Mouse (Mus musculus): ENCODE data around the gene Uqcrc2.

The Uqcrc2 gene

DNA sequence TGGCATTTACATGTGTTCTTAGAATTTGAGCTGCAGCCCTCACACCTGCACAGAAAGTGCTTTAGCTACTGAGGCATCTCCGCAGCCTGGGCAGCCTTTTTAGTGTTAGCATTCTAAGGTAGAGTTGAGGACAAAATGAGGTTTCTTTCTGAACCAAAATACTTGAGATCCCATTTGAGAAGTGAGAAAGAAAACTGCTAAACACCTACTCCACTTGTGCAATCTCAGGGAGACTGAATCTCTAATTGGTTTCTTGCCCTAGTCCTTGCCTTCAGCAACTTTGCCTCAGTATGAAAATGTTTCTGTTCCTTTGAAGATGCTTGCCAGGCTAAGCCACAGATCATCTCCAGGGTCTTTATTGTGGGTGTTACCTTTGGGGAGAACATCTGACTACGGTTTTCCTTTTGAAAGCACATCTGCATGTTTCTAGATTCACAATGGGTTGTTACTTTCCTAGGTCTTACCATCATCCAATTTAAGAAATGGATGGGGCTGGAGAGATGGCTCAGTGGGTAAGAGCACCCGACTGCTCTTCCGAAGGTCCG, 58.9 kb downstream of the Uqcrc2 start:
- no peak for DNase-seq

DNA sequence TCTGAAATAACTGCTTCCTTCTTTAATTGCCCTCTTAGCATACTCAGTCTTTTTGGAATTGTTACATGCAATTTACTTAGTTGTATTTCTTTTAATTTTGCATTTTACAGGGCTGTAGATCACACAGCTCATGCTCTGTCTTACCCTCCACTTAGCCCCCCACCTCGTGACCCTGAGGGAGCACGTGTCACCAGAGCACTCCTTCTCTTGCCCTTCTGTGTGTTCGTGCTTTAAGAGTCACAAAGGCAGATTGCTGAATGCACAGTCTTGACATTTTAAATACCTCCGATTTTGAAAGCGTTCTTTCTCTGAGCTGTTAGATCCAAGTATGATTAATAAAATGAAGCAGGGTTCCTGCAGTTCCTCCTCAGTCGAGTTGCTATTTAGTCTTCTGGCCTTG, 60.2 kb downstream of the Uqcrc2 start:
- DNase-seq = no peak

- DNase-seq = no peak
These were observed 60.7 kb downstream of the Uqcrc2 start for GRCm38 (mm10) chr7:120695641-120696040.

DNA sequence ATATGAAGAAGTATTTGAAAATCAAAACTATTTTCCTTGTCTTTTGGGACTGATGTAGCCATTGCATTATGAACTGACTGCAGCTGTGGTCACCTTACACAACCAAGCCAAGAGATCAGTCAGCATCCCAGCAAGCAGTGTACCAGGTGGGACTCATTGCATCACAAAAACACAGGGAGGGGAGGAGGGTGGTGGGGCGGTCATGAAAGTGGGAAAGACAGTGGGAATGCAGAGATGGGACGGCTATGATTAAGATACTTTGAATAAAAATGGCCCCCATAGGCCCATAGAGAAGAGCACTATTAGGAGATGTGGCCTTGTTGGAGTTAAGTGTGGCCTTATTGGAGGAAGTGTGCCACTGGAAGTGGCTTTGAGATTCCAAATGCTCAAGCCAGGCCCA, 61.4 kb downstream of the Uqcrc2 start:
- DNase-seq = no peak

GRCm38 (mm10) chr7:120699586-120699985, 64.6 kb downstream of the Uqcrc2 start:
- no peak for DNase-seq

DNA sequence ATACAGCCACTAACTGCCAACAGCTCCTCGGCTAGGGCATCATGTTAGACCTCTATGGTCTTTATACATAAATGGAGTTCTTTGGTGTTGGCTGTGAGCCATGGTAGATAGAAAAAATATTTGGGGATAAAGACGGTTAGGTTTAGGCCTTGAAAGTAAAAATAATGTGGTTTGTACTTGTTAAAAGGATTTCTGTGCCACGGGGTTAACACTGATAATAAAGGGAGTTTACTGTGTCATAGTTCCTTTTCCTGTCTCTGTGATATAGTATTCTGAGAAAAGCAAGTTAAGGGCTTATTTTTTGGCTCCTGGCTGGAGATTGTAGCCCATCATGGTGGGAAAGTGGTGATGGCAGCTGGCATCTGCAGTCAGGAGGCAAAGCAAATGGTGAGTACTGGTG, 68.9 kb downstream of the Uqcrc2 start:
- DNase-seq = no peak
